Mouse (Mus musculus) lung, embryonic 15.5 days (tissue): ENCODE measurements at regions not wholly inside any gene's neighbourhood (a gene's known extent, or its start where the extent isn't known, plus 50 kb on each side); places are given as distances from the start of the nearest gene placed in this dataset.
A peak's percentile ranks its signal among the peaks of the same experiment; 100 is the strongest.

ENCODE experiments used
- ATAC-seq: fragments of 200-750 bp; cut with Nextera tagmentation; 2 replicates; pipeline ENCODE4 v1.8.0; 2017; ENCODE audit warnings: moderate number of reproducible peaks, borderline replicate concordance; ENCODE audit not compliant: low FRiP score, low TSS enrichment; ENCODE audit errors: extremely low read depth
- H3K27ac ChIP-seq: fragments of 300-500 bp; sonication (generic); 2 replicates; pipeline ENCODE4 v1.5.1; 2015; ENCODE audit warnings: moderate library complexity, mild to moderate bottlenecking, inconsistent platforms
- H3K27me3 ChIP-seq: fragments of 300-500 bp; sonication (generic); 2 replicates; pipeline ENCODE4 v1.6.1; 2015; ENCODE audit warnings: inconsistent platforms
- H3K36me3 ChIP-seq: fragments of 300-500 bp; sonication (generic); 2 replicates; pipeline ENCODE4 v1.6.1; 2015; ENCODE audit warnings: inconsistent platforms
- H3K4me1 ChIP-seq: fragments of 300-500 bp; sonication (generic); 2 replicates; pipeline ENCODE4 v1.6.1; 2015; ENCODE audit warnings: inconsistent platforms
- H3K4me2 ChIP-seq: fragments of 300-500 bp; sonication (generic); 2 replicates; pipeline ENCODE4 v1.6.1; 2015; ENCODE audit warnings: inconsistent platforms, mild to moderate bottlenecking, moderate library complexity
- H3K4me3 ChIP-seq: fragments of 300-500 bp; sonication (generic); 2 replicates; pipeline ENCODE4 v1.5.1; 2015; ENCODE audit warnings: mild to moderate bottlenecking, inconsistent platforms
- H3K9ac ChIP-seq: fragments of 300-500 bp; sonication (generic); 2 replicates; pipeline ENCODE4 v1.6.1; 2015; ENCODE audit warnings: inconsistent platforms
- H3K9me3 ChIP-seq: fragments of 300-500 bp; sonication (generic); 2 replicates; pipeline ENCODE4 v1.6.1; 2016; ENCODE audit warnings: inconsistent platforms
- WGBS: fragments of 180-500 bp; shearing (Covaris S2); methylation state at CpG from one replicate; pipeline ENCODE4 v1.1.7; 2015; 5-methylcytosine and 5-hydroxymethylcytosine counted together

GRCm38 (mm10) chr1:189584831-189585230 lies 103.1 kb downstream of the Cenpf start:
- ATAC-seq: no peak
- WGBS: 48% methylated on average over 3 of the region's 3 CpGs
- Histone ChIP-seq H3K4me1 (0 out of 2 replicates have a peak, but pooled peaks cover 4% of the 10 kb centered on the region), H3K27me3 (no peaks in the 10 kb centered on the region), H3K9ac (no peak overlapping the region), H3K4me2 (no peak overlapping the region), H3K4me3 (no peak overlapping the region), H3K36me3 (no peaks in the 10 kb centered on the region), H3K27ac (no peak overlapping the region), H3K9me3 (no peaks in the 10 kb centered on the region)

GRCm38 (mm10) chr1:189581427-189581826 lies 106.5 kb downstream of the Cenpf start:
- 0 out of 2 replicates have a peak, but pooled peaks have one; percentile 35 for ATAC-seq
- no peaks in the 10 kb centered on the region for H3K27me3 ChIP-seq
- H3K4me3 ChIP-seq: no peak overlapping the region
- 0 out of 2 replicates have a peak, but pooled peaks cover 4% of the 10 kb centered on the region for H3K4me1 ChIP-seq
- H3K9ac ChIP-seq: no peak overlapping the region
- no peaks in the 10 kb centered on the region for H3K9me3 ChIP-seq
- WGBS: 81% methylated on average over 4 of the region's 4 CpGs
- no peak overlapping the region for H3K27ac ChIP-seq
- no peak overlapping the region for H3K4me2 ChIP-seq
- no peaks in the 10 kb centered on the region for H3K36me3 ChIP-seq

- H3K4me1 ChIP-seq: 0 out of 2 replicates have a peak, but pooled peaks cover 4% of the 10 kb centered on the region
- WGBS: 66% methylated on average over 2 of the region's 2 CpGs
Measured at GRCm38 (mm10) chr1:189579358-189579757, 108.5 kb downstream of the Cenpf start.

GRCm38 (mm10) chr1:189576311-189577002 lies 111.4 kb downstream of the Cenpf start:
- 0 out of 2 replicates have a peak, but pooled peaks cover 4% of the 10 kb centered on the region for H3K4me1 ChIP-seq
- no peak overlapping the region for H3K27ac ChIP-seq
- no peaks in the 10 kb centered on the region for H3K36me3 ChIP-seq
- no peaks in the 10 kb centered on the region for H3K9me3 ChIP-seq
- H3K9ac ChIP-seq: no peak overlapping the region
- no peaks in the 10 kb centered on the region for H3K27me3 ChIP-seq
- H3K4me3 ChIP-seq: no peak overlapping the region
- ATAC-seq: no peak
- WGBS: 40% methylated on average over 11 of the region's 11 CpGs
- H3K4me2 ChIP-seq: no peak overlapping the region

More at GRCm38 (mm10) chr1:189579358-189579757, 108.5 kb downstream of the Cenpf start:
- Histone ChIP-seq H3K9me3 (no peaks in the 10 kb centered on the region), H3K9ac (no peak overlapping the region), H3K4me3 (no peak overlapping the region), H3K36me3 (no peaks in the 10 kb centered on the region), H3K27me3 (no peaks in the 10 kb centered on the region), H3K27ac (no peak overlapping the region), H3K4me2 (no peak overlapping the region)
- ATAC-seq: 0 out of 2 replicates have a peak, but pooled peaks have one; percentile 47

GRCm38 (mm10) chr1:189575525-189576240 lies 112.2 kb downstream of the Cenpf start:
- Histone ChIP-seq H3K9ac (no peak overlapping the region), H3K27me3 (no peaks in the 10 kb centered on the region), H3K9me3 (no peaks in the 10 kb centered on the region), H3K4me1 (no peaks in the 10 kb centered on the region), H3K4me3 (no peak overlapping the region), H3K36me3 (no peaks in the 10 kb centered on the region), H3K4me2 (no peak overlapping the region), H3K27ac (no peak overlapping the region)
- ATAC-seq: no peak
- WGBS: 90% methylated on average over 10 of the region's 10 CpGs

GRCm38 (mm10) chr1:189566491-189566890 lies 121.4 kb downstream of the Cenpf start:
- H3K4me3 ChIP-seq: no peak overlapping the region
- H3K4me2 ChIP-seq: no peak overlapping the region
- H3K27ac ChIP-seq: no peak overlapping the region
- no peaks in the 10 kb centered on the region for H3K27me3 ChIP-seq
- WGBS: 8% methylated on average over 7 of the region's 7 CpGs
- no peaks in the 10 kb centered on the region for H3K9me3 ChIP-seq
- H3K4me1 ChIP-seq: 0 out of 2 replicates have a peak, but pooled peaks cover 10% of the 10 kb centered on the region
- peak; percentile 84 for ATAC-seq
- no peaks in the 10 kb centered on the region for H3K36me3 ChIP-seq
- H3K9ac ChIP-seq: no peak overlapping the region

- H3K27ac ChIP-seq: no peak overlapping the region
Measured at GRCm38 (mm10) chr1:189561831-189562230, 126.1 kb downstream of the Cenpf start.

GRCm38 (mm10) chr1:189560576-189560975 lies 127.3 kb downstream of the Cenpf start:
- H3K27ac ChIP-seq: no peak overlapping the region
- no peak overlapping the region for H3K9ac ChIP-seq
- ATAC-seq: no peak
- no peak overlapping the region for H3K4me3 ChIP-seq
- H3K4me1 ChIP-seq: peaks cover 10% of the 10 kb centered on the region; the same call in 1 of the 2 replicates
- H3K36me3 ChIP-seq: no peaks in the 10 kb centered on the region
- no peaks in the 10 kb centered on the region for H3K27me3 ChIP-seq
- H3K4me2 ChIP-seq: peak overlapping the region; percentile 20; the same call in 1 of the 2 replicates
- H3K9me3 ChIP-seq: no peaks in the 10 kb centered on the region
- 26% methylated on average over 10 of the region's 10 CpGs for WGBS

More at GRCm38 (mm10) chr1:189561831-189562230, 126.1 kb downstream of the Cenpf start:
- whole genome bisulfite sequencing: 59% methylated on average over 12 of the region's 12 CpGs
- Histone ChIP-seq H3K4me3 (no peak overlapping the region), H3K9me3 (no peaks in the 10 kb centered on the region), H3K36me3 (no peaks in the 10 kb centered on the region), H3K9ac (no peak overlapping the region), H3K27me3 (no peaks in the 10 kb centered on the region), H3K4me2 (no peak overlapping the region), H3K4me1 (peaks cover 13% of the 10 kb centered on the region; the same call in 1 of the 2 replicates)
- ATAC-seq: no peak

GRCm38 (mm10) chr1:189550851-189551250 lies 137.0 kb downstream of the Cenpf start:
- H3K9me3 ChIP-seq: no peaks in the 10 kb centered on the region
- H3K4me2 ChIP-seq: no peak overlapping the region
- no peak overlapping the region for H3K9ac ChIP-seq
- no peak overlapping the region for H3K4me3 ChIP-seq
- 89% methylated on average over 9 of the region's 9 CpGs for WGBS
- H3K4me1 ChIP-seq: no peaks in the 10 kb centered on the region; the same call in 1 of the 2 replicates
- no peaks in the 10 kb centered on the region for H3K27me3 ChIP-seq
- ATAC-seq: no peak
- H3K27ac ChIP-seq: no peak overlapping the region
- no peaks in the 10 kb centered on the region for H3K36me3 ChIP-seq

GRCm38 (mm10) chr1:189532834-189533233 lies 130.8 kb upstream of the Kcnk2 start:
- H3K9me3 ChIP-seq: no peaks in the 10 kb centered on the region
- H3K9ac ChIP-seq: no peak overlapping the region
- no peak overlapping the region for H3K4me2 ChIP-seq
- no peaks in the 10 kb centered on the region for H3K27me3 ChIP-seq
- no peak overlapping the region for H3K27ac ChIP-seq
- no peak overlapping the region for H3K4me3 ChIP-seq
- no peak for ATAC-seq
- no peaks in the 10 kb centered on the region for H3K36me3 ChIP-seq
- no peaks in the 10 kb centered on the region for H3K4me1 ChIP-seq
- WGBS: 80% methylated on average over 2 of the region's 2 CpGs

- Histone ChIP-seq H3K36me3 (no peaks in the 10 kb centered on the region), H3K27me3 (no peaks in the 10 kb centered on the region), H3K4me2 (no peak overlapping the region), H3K9me3 (no peaks in the 10 kb centered on the region), H3K27ac (no peak overlapping the region), H3K4me3 (no peak overlapping the region), H3K4me1 (no peaks in the 10 kb centered on the region), H3K9ac (no peak overlapping the region)
- no peak for ATAC-seq
- 80% methylated on average over 5 of the region's 5 CpGs for WGBS
Measured at GRCm38 (mm10) chr1:189526329-189526728, 124.3 kb upstream of the Kcnk2 start.

- no peak overlapping the region for H3K4me2 ChIP-seq
- no peak for ATAC-seq
- no peaks in the 10 kb centered on the region for H3K27me3 ChIP-seq
- H3K36me3 ChIP-seq: no peaks in the 10 kb centered on the region
- H3K27ac ChIP-seq: no peak overlapping the region
- no peak overlapping the region for H3K4me3 ChIP-seq
- H3K9ac ChIP-seq: no peak overlapping the region
- H3K4me1 ChIP-seq: no peaks in the 10 kb centered on the region
- H3K9me3 ChIP-seq: no peaks in the 10 kb centered on the region
- 72% methylated on average over 7 of the region's 7 CpGs for WGBS
Measured at GRCm38 (mm10) chr1:189515476-189515875, 113.4 kb upstream of the Kcnk2 start.
